Mouse (Mus musculus): ENCODE data around the gene Taar8c. TPM values are rescaled to one million over a fixed set of nuclear protein-coding genes. Genes with fewer than 3 reads are reported as not detected.

Gene Taar8c
- polyA plus RNA-seq, 3 experiments from 2014 or later = not detected

- no peak for ATAC-seq
Observed at GRCm38 (mm10) chr10:24058986-24059385, 42.7 kb downstream of the Taar8c start.

GRCm38 (mm10) chr10:24052039-24052438 is 49.7 kb downstream of the Taar8c start:
- no peak for ATAC-seq

Other genes starting within 250 kb of the Taar8c start
- gene Vnn1, start 207.2 kb downstream of the Taar8c start, polyA plus RNA-seq (2017; shearing (Covaris generic)) = not detected
- gene Taar1, start 181.6 kb downstream of the Taar8c start, polyA plus RNA-seq (2017; shearing (Covaris generic)) = not detected
- not detected for gene Taar2, start 163.3 kb downstream of the Taar8c start, polyA plus RNA-seq (2017; shearing (Covaris generic))
- not detected for gene Taar3, start 152.4 kb downstream of the Taar8c start, polyA plus RNA-seq (2017; shearing (Covaris generic))
- gene Taar4, start 141.4 kb downstream of the Taar8c start, polyA plus RNA-seq (2017; shearing (Covaris generic)) = not detected
- not detected for gene Taar5, start 131.2 kb downstream of the Taar8c start, polyA plus RNA-seq (2017; shearing (Covaris generic))
- gene Taar6, start 116.3 kb downstream of the Taar8c start, polyA plus RNA-seq (2017; shearing (Covaris generic)) = not detected
- gene Taar7a, start 108.4 kb downstream of the Taar8c start, polyA plus RNA-seq (2017; shearing (Covaris generic)) = not detected
- not detected for gene Taar7b, start 102.0 kb downstream of the Taar8c start, polyA plus RNA-seq (2017; shearing (Covaris generic))
- not detected for gene Taar7d, start 74.7 kb downstream of the Taar8c start, polyA plus RNA-seq (2017; shearing (Covaris generic))
- gene Taar7e, start 64.3 kb downstream of the Taar8c start, polyA plus RNA-seq (2017; shearing (Covaris generic)) = not detected
- not detected for gene Taar7f, start 52.4 kb downstream of the Taar8c start, polyA plus RNA-seq (2017; shearing (Covaris generic))
- not detected for gene Taar8a, start 25.4 kb downstream of the Taar8c start, polyA plus RNA-seq (2017; shearing (Covaris generic))
- not detected for gene Taar8b, start 9.6 kb downstream of the Taar8c start, polyA plus RNA-seq (2017; shearing (Covaris generic))
- not detected for gene Taar9, start 7.6 kb upstream of the Taar8c start, polyA plus RNA-seq (2017; shearing (Covaris generic))
- gene Stx7, start 47.4 kb upstream of the Taar8c start, polyA plus RNA-seq (2017; shearing (Covaris generic)) = 10 to 100 TPM; 21.5 to 33.8 (median 23.1) TPM
- gene Moxd1, start 121.6 kb upstream of the Taar8c start, polyA plus RNA-seq (2017; shearing (Covaris generic)) = not detected